Mouse (Mus musculus): ENCODE data around the gene Rpl38. TPM values are rescaled to one million over a fixed set of nuclear protein-coding genes. Genes with fewer than 3 reads are reported as not detected.

Gene Rpl38
- polyA plus RNA-seq, 1 experiment = 516 TPM

DNA sequence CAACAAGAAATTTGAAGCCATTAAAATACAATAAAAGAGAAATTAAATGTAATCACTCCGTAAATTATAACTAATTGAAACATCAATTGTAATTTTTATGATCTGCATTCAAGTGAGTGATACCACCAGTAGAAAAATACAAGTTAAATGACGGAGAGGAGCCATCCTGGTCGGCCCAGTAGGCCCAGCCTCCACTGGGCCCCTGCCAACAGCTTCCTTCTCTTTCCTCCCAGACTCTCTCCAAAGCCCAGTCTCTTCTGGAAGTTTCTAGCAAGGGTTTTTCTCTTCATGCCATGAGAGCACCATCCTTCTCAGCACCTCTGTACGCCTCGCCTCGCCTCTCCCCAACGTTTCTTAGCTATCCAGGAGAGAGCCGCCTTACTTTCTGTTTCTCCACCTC is 27.2 kb upstream of the Rpl38 start:
- Histone ChIP-seq H3K27ac (ENCODE audit: control insufficient read depth, insufficient read depth, low read length) (no peak overlapping the region), H3K4me3 (ENCODE audit: control insufficient read depth, insufficient read depth, low read length) (no peak overlapping the region), H3K27me3 (ENCODE audit: control insufficient read depth, insufficient read depth, low read length) (no peaks in the 10 kb centered on the region), H3K36me3 (ENCODE audit: control insufficient read depth, insufficient read depth, low read length) (no peaks in the 10 kb centered on the region), H3K4me1 (replicated peaks; ENCODE audit: control insufficient read depth, insufficient read depth, low read length) (peaks cover 8% of the 10 kb centered on the region)
- no peak for DNase-seq
- TF ChIP-seq CTCF (IDR thresholded peaks at IDR 0.05; ENCODE audit: borderline replicate concordance, control insufficient read depth, extremely low read depth, insufficient read depth, low read length, poor library complexity) = no peak
- TF ChIP-seq POLR2A (IDR thresholded peaks at IDR 0.05; ENCODE audit: control insufficient read depth, extremely low read depth, insufficient read depth, low read length, poor library complexity) = no peak
- WGBS = 92% methylated on average over 8 of the region's 8 CpGs

DNA sequence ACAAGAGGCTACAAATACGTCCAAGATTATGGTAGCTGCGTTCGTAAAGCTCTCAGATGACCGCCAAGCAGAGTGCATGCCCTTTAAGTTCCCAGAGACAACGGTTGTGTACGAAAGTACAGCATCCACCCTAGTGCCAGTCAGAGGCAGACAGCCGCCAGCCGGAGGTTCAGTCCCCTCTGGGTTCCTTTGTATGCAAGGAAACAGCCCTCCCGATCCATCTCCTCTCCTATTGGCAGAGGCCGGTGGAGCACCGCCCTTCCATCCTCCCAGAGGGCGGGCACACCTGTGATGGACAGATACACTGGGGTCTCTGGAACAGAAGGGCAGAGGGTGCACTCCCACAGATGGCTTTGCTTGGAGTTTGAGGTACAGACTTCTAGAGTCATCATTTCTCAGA is 26.1 kb upstream of the Rpl38 start:
- Histone ChIP-seq H3K4me3 (ENCODE audit: control insufficient read depth, insufficient read depth, low read length) (no peak overlapping the region), H3K27ac (ENCODE audit: control insufficient read depth, insufficient read depth, low read length) (no peak overlapping the region), H3K27me3 (ENCODE audit: control insufficient read depth, insufficient read depth, low read length) (no peaks in the 10 kb centered on the region), H3K4me1 (replicated peaks; ENCODE audit: control insufficient read depth, insufficient read depth, low read length) (peaks cover 8% of the 10 kb centered on the region), H3K36me3 (ENCODE audit: control insufficient read depth, insufficient read depth, low read length) (no peaks in the 10 kb centered on the region)
- TF ChIP-seq POLR2A (IDR thresholded peaks at IDR 0.05; ENCODE audit: control insufficient read depth, extremely low read depth, insufficient read depth, low read length, poor library complexity) = no peak
- WGBS = 89% methylated on average over 12 of the region's 12 CpGs
- DNase-seq = no peak

DNA sequence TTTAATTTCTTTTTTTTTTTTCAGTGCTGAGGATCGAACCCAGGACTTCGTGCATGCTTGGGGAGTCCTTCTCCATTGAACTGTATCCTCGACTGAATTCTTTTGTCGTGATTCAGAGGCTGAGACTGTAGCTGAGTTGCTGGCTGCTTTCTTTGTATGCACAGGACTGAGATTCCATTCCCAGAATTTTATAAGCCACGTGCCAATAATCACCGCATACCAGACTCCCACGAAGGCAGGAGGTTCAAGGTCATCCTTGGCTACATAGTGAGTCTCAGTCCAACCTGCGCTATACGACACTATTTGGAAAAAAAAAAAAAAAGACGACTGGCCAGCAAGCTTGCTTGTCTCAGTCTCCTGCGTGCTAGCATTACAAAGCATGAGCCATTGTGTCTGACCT is 25.4 kb upstream of the Rpl38 start:
- WGBS = 88% methylated on average over 11 of the region's 11 CpGs
- H3K4me1 ChIP-seq (replicated peaks; ENCODE audit: control insufficient read depth, insufficient read depth, low read length) = peaks cover 8% of the 10 kb centered on the region
- H3K4me3 ChIP-seq (ENCODE audit: control insufficient read depth, insufficient read depth, low read length) = no peak overlapping the region
- no peak for DNase-seq
- H3K36me3 ChIP-seq (ENCODE audit: control insufficient read depth, insufficient read depth, low read length) = no peaks in the 10 kb centered on the region
- no peaks in the 10 kb centered on the region for H3K27me3 ChIP-seq (ENCODE audit: control insufficient read depth, insufficient read depth, low read length)
- H3K27ac ChIP-seq (ENCODE audit: control insufficient read depth, insufficient read depth, low read length) = no peak overlapping the region
- TF ChIP-seq CTCF (IDR thresholded peaks at IDR 0.05; ENCODE audit: borderline replicate concordance, control insufficient read depth, extremely low read depth, insufficient read depth, low read length, poor library complexity) = no peak

DNA sequence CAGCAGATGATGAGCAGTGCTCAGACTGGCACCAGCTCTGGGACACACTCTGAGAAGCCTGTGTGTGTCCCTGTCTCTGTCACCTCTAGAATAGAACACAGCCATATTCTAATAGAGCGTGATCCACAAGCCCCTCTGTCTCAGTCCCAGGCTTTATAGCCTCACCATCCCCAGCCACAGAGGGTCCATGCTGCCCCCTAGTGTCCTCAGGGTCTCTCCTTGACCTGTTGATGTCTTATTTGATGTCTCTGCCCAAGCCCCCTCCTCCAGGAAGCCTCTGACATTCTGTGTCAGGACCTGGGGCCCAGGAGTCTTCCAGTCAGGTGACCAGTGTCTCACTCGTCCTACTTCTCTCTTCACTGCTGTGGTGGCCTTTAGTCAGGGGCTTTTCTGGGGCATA is 24.2 kb upstream of the Rpl38 start:
- H3K4me3 ChIP-seq (ENCODE audit: control insufficient read depth, insufficient read depth, low read length) = no peak overlapping the region
- no peaks in the 10 kb centered on the region for H3K27me3 ChIP-seq (ENCODE audit: control insufficient read depth, insufficient read depth, low read length)
- TF ChIP-seq POLR2A (IDR thresholded peaks at IDR 0.05; ENCODE audit: control insufficient read depth, extremely low read depth, insufficient read depth, low read length, poor library complexity) (no peak), CTCF (IDR thresholded peaks at IDR 0.05; ENCODE audit: borderline replicate concordance, control insufficient read depth, extremely low read depth, insufficient read depth, low read length, poor library complexity) (no peak)
- H3K36me3 ChIP-seq (ENCODE audit: control insufficient read depth, insufficient read depth, low read length) = no peaks in the 10 kb centered on the region
- 55% methylated on average over 2 of the region's 2 CpGs for WGBS
- peaks cover 8% of the 10 kb centered on the region for H3K4me1 ChIP-seq (replicated peaks; ENCODE audit: control insufficient read depth, insufficient read depth, low read length)
- no peak for DNase-seq
- no peak overlapping the region for H3K27ac ChIP-seq (ENCODE audit: control insufficient read depth, insufficient read depth, low read length)

DNA sequence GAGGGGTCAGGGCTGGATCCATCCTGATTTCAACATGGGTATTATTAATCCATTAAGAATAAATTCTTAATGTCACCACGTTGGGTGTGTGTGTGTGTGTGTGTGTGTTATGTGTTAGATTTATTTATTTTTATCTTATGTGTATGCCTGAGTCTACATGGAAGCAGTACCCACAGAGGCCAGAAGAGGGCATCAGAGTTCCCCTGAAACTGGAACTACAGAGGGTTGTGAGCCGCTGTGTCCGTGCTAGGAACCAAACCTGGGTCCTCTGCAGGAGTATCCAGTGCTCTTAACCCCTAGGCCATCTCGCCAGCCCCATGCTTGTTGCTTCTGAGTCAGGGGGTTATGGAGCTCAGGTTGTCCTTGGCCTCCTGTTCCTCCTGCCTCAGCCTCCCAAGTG is 18.8 kb upstream of the Rpl38 start:
- 72% methylated on average over 4 of the region's 4 CpGs for WGBS
- H3K27ac ChIP-seq (ENCODE audit: control insufficient read depth, insufficient read depth, low read length) = no peak overlapping the region
- no peaks in the 10 kb centered on the region for H3K36me3 ChIP-seq (ENCODE audit: control insufficient read depth, insufficient read depth, low read length)
- TF ChIP-seq CTCF (IDR thresholded peaks at IDR 0.05; ENCODE audit: borderline replicate concordance, control insufficient read depth, extremely low read depth, insufficient read depth, low read length, poor library complexity) = no peak
- TF ChIP-seq POLR2A (IDR thresholded peaks at IDR 0.05; ENCODE audit: control insufficient read depth, extremely low read depth, insufficient read depth, low read length, poor library complexity) = no peak
- H3K27me3 ChIP-seq (ENCODE audit: control insufficient read depth, insufficient read depth, low read length) = no peaks in the 10 kb centered on the region
- H3K4me1 ChIP-seq (replicated peaks; ENCODE audit: control insufficient read depth, insufficient read depth, low read length) = peaks cover under 1% of the 10 kb centered on the region
- H3K4me3 ChIP-seq (ENCODE audit: control insufficient read depth, insufficient read depth, low read length) = no peak overlapping the region
- no peak for DNase-seq

DNA sequence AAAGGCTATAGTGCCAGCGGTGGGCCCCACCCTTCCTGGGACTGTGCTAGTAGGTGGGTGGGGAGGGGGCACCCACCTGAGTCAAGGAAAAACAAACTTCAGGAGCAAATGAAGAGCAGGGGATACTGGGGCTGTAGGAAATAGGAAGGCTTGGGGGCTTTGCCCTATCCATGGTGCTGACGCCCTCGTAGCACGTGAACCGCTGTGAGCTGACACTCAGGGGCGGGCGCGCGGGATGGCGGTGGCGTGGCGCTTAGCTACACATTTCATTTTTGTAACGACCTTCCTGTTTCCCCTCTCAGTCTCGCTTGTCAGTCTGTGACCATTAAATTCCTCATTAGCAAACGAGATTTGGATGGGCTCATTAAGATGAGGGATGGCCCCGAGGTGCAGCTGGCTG is 15.8 kb upstream of the Rpl38 start:
- DNase-seq = no peak
- TF ChIP-seq CTCF (IDR thresholded peaks at IDR 0.05; ENCODE audit: borderline replicate concordance, control insufficient read depth, extremely low read depth, insufficient read depth, low read length, poor library complexity) = no peak
- TF ChIP-seq POLR2A (IDR thresholded peaks at IDR 0.05; ENCODE audit: control insufficient read depth, extremely low read depth, insufficient read depth, low read length, poor library complexity) = no peak
- no peaks in the 10 kb centered on the region for H3K36me3 ChIP-seq (ENCODE audit: control insufficient read depth, insufficient read depth, low read length)
- WGBS = 5% methylated on average over 16 of the region's 16 CpGs
- H3K4me3 ChIP-seq (ENCODE audit: control insufficient read depth, insufficient read depth, low read length) = no peak overlapping the region
- no peak overlapping the region for H3K27ac ChIP-seq (ENCODE audit: control insufficient read depth, insufficient read depth, low read length)
- H3K4me1 ChIP-seq (replicated peaks; ENCODE audit: control insufficient read depth, insufficient read depth, low read length) = peaks cover 12% of the 10 kb centered on the region
- H3K27me3 ChIP-seq (ENCODE audit: control insufficient read depth, insufficient read depth, low read length) = no peaks in the 10 kb centered on the region

DNA sequence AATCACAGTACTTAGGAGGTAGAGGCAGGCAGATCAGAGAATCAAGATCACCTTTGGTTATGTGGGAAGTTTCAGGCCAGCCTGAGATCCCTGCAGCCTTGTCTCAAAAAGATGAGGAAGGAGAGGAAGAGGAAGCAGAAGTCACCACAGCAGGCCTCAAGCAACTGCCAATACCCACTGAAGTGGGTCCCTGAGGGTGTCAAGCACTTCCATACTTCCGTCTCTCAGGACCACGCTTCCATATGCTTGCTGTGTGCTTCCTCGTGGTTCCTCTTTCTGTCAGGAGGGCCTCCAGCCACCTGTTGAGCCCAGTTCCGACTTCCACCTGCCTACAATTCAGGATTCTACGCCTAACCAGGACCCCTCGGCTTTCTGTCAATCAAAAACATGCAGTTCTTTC is 14.7 kb upstream of the Rpl38 start:
- 20% methylated on average over 6 of the region's 6 CpGs for WGBS
- DNase-seq = no peak
- H3K27me3 ChIP-seq (ENCODE audit: control insufficient read depth, insufficient read depth, low read length) = no peaks in the 10 kb centered on the region
- peaks cover 12% of the 10 kb centered on the region for H3K4me1 ChIP-seq (replicated peaks; ENCODE audit: control insufficient read depth, insufficient read depth, low read length)
- H3K36me3 ChIP-seq (ENCODE audit: control insufficient read depth, insufficient read depth, low read length) = no peaks in the 10 kb centered on the region
- no peak overlapping the region for H3K4me3 ChIP-seq (ENCODE audit: control insufficient read depth, insufficient read depth, low read length)
- no peak for TF ChIP-seq POLR2A (IDR thresholded peaks at IDR 0.05; ENCODE audit: control insufficient read depth, extremely low read depth, insufficient read depth, low read length, poor library complexity)
- no peak for TF ChIP-seq CTCF (IDR thresholded peaks at IDR 0.05; ENCODE audit: borderline replicate concordance, control insufficient read depth, extremely low read depth, insufficient read depth, low read length, poor library complexity)
- no peak overlapping the region for H3K27ac ChIP-seq (ENCODE audit: control insufficient read depth, insufficient read depth, low read length)

All from thymus, adult 2 months (tissue).